Mouse (Mus musculus) olfactory bulb, adult 2 months (tissue): ENCODE results near the gene Pcdh15.

ENCODE experiments used
- CTCF ChIP-seq: fragments of 200-500 bp; IDR thresholded peaks from 2 replicates; pipeline ENCODE4 v1.5.1; 2012; ENCODE audit warnings: low read depth, mild to moderate bottlenecking, low read length, moderate library complexity; ENCODE audit not compliant: insufficient read depth
- POLR2A ChIP-seq: fragments of 200-500 bp; IDR thresholded peaks from 2 replicates; pipeline ENCODE4 v1.6.1; 2012; ENCODE audit warnings: mild to moderate bottlenecking, low read depth, low read length, moderate library complexity; ENCODE audit not compliant: insufficient read depth

- TF ChIP-seq CTCF = no peak
- TF ChIP-seq POLR2A = no peak
Measured at GRCm38 (mm10) chr10:73515742-73516141, 416.6 kb downstream of the Pcdh15 start.
